Mouse (Mus musculus) liver, embryonic 16.5 days (tissue): Measurements from ENCODE around the gene Cdh11. TPM values are rescaled to one million over a fixed set of nuclear protein-coding genes. Genes with fewer than 3 reads are reported as not detected.

Experiments used
- ATAC-seq: fragments of 200-750 bp; cut with Nextera tagmentation; 2 replicates; pipeline ENCODE4 v1.8.0; 2017; ENCODE audit warnings: low read depth, mild to moderate bottlenecking, moderate number of reproducible peaks, moderate library complexity
- H3K27ac ChIP-seq: fragments of 300-500 bp; sonication (generic); 2 replicates; pipeline ENCODE4 v1.5.1; 2014; ENCODE audit warnings: mild to moderate bottlenecking, low read length
- H3K27me3 ChIP-seq: fragments of 300-500 bp; sonication (generic); 2 replicates; pipeline ENCODE4 v1.6.1; 2014; ENCODE audit warnings: low read depth, low read length, mixed read lengths; ENCODE audit not compliant: control insufficient read depth, insufficient read depth
- H3K36me3 ChIP-seq: fragments of 300-500 bp; sonication (generic); 2 replicates; pipeline ENCODE4 v1.6.1; 2014; ENCODE audit warnings: mild to moderate bottlenecking; ENCODE audit not compliant: control insufficient read depth, insufficient read depth
- H3K4me1 ChIP-seq: fragments of 300-500 bp; sonication (generic); 2 replicates; pipeline ENCODE4 v1.6.1; 2014; ENCODE audit warnings: low read depth, low read length, mixed read lengths; ENCODE audit not compliant: control insufficient read depth
- H3K4me2 ChIP-seq: fragments of 300-500 bp; sonication (generic); 2 replicates; pipeline ENCODE4 v1.6.1; 2014; ENCODE audit warnings: low read depth, low read length, mixed read lengths
- H3K4me3 ChIP-seq: fragments of 300-500 bp; sonication (generic); 2 replicates; pipeline ENCODE4 v1.5.1; 2014; ENCODE audit warnings: low read depth, mild to moderate bottlenecking, low read length
- H3K9ac ChIP-seq: fragments of 300-500 bp; sonication (generic); 2 replicates; pipeline ENCODE4 v1.6.1; 2014; ENCODE audit warnings: low read depth, low read length
- H3K9me3 ChIP-seq: fragments of 300-500 bp; sonication (generic); replicated peaks from 2 replicates; pipeline ENCODE4 v1.6.1; 2016; ENCODE audit warnings: low read length; ENCODE audit not compliant: control insufficient read depth
- WGBS: fragments of 180-500 bp; shearing (Covaris S2); extraction: QIAGEN DNeasy Blood & Tissue Kit; methylation state at CpG from one replicate; pipeline ENCODE4 v1.1.7; 2014; ENCODE audit not compliant: insufficient replicate concordance; 5-methylcytosine and 5-hydroxymethylcytosine counted together
- polyA plus RNA-seq: library from polyadenylated mRNA; unstranded; fragments of >200 nt; fragmentation: Nextera tagmentation; extraction: Ambion mirVana; gene quantifications from 2 replicates; pipeline ENCODE4 v1.2.1, GENCODE M21; 2015

The Cdh11 gene
- polyA plus RNA-seq, 1 experiment from 2014 or later: 1.5 TPM

GRCm38 (mm10) chr8:102774594-102774993, 10.8 kb downstream of the Cdh11 start:
- WGBS: 50% methylated on average over 1 of the region's 1 CpGs

GRCm38 (mm10) chr8:102771456-102771855, 14.0 kb downstream of the Cdh11 start:
- ATAC-seq: no peak
- H3K36me3 ChIP-seq: no peaks in the 10 kb centered on the region
- 72% methylated on average over 2 of the region's 2 CpGs for WGBS

More at GRCm38 (mm10) chr8:102774594-102774993, 10.8 kb downstream of the Cdh11 start:
- no peaks in the 10 kb centered on the region for H3K27me3 ChIP-seq
- no peak overlapping the region for H3K9ac ChIP-seq
- no peaks in the 10 kb centered on the region for H3K4me1 ChIP-seq
- H3K4me3 ChIP-seq: no peak overlapping the region
- H3K27ac ChIP-seq: no peak overlapping the region
- no peak overlapping the region for H3K4me2 ChIP-seq
- no peaks in the 10 kb centered on the region for H3K36me3 ChIP-seq
- H3K9me3 ChIP-seq: no peaks in the 10 kb centered on the region
- ATAC-seq: no peak

GRCm38 (mm10) chr8:102753839-102754238, 31.6 kb downstream of the Cdh11 start:
- Histone ChIP-seq H3K27me3 (no peaks in the 10 kb centered on the region), H3K4me2 (no peak overlapping the region), H3K36me3 (no peaks in the 10 kb centered on the region), H3K9me3 (no peaks in the 10 kb centered on the region), H3K4me3 (no peak overlapping the region), H3K4me1 (no peaks in the 10 kb centered on the region), H3K9ac (no peak overlapping the region), H3K27ac (no peak overlapping the region)
- 75% methylated on average over 5 of the region's 5 CpGs for WGBS
- no peak for ATAC-seq

More at GRCm38 (mm10) chr8:102771456-102771855, 14.0 kb downstream of the Cdh11 start:
- Histone ChIP-seq H3K4me1 (no peaks in the 10 kb centered on the region), H3K4me3 (no peak overlapping the region), H3K9ac (no peak overlapping the region), H3K27ac (no peak overlapping the region), H3K27me3 (no peaks in the 10 kb centered on the region), H3K4me2 (no peak overlapping the region), H3K9me3 (no peaks in the 10 kb centered on the region)

- H3K9ac ChIP-seq: no peak overlapping the region
- no peak overlapping the region for H3K4me2 ChIP-seq
- ATAC-seq: no peak
- 69% methylated on average over 3 of the region's 3 CpGs for WGBS
- H3K4me1 ChIP-seq: no peaks in the 10 kb centered on the region
- H3K9me3 ChIP-seq: no peaks in the 10 kb centered on the region
- H3K27ac ChIP-seq: no peak overlapping the region
- no peak overlapping the region for H3K4me3 ChIP-seq
- H3K36me3 ChIP-seq: no peaks in the 10 kb centered on the region
- H3K27me3 ChIP-seq: no peaks in the 10 kb centered on the region
Measured at GRCm38 (mm10) chr8:102742940-102743339, 42.5 kb downstream of the Cdh11 start.

GRCm38 (mm10) chr8:102742008-102742591, 43.3 kb downstream of the Cdh11 start:
- H3K27ac ChIP-seq: no peak overlapping the region
- no peaks in the 10 kb centered on the region for H3K4me1 ChIP-seq
- no peak overlapping the region for H3K9ac ChIP-seq
- H3K4me2 ChIP-seq: no peak overlapping the region
- no peak overlapping the region for H3K4me3 ChIP-seq
- no peak for ATAC-seq
- H3K27me3 ChIP-seq: no peaks in the 10 kb centered on the region
- 62% methylated on average over 5 of the region's 5 CpGs for WGBS
- H3K36me3 ChIP-seq: no peaks in the 10 kb centered on the region
- H3K9me3 ChIP-seq: no peaks in the 10 kb centered on the region

GRCm38 (mm10) chr8:102740963-102741362, 44.5 kb downstream of the Cdh11 start:
- 52% methylated on average over 4 of the region's 4 CpGs for WGBS
- no peaks in the 10 kb centered on the region for H3K4me1 ChIP-seq
- H3K4me3 ChIP-seq: no peak overlapping the region
- no peaks in the 10 kb centered on the region for H3K36me3 ChIP-seq
- H3K27ac ChIP-seq: no peak overlapping the region
- no peak overlapping the region for H3K4me2 ChIP-seq
- no peak for ATAC-seq
- H3K27me3 ChIP-seq: no peaks in the 10 kb centered on the region
- H3K9ac ChIP-seq: no peak overlapping the region
- H3K9me3 ChIP-seq: no peaks in the 10 kb centered on the region

GRCm38 (mm10) chr8:102738961-102739487, 46.4 kb downstream of the Cdh11 start:
- Histone ChIP-seq H3K27me3 (no peaks in the 10 kb centered on the region), H3K4me3 (no peak overlapping the region), H3K36me3 (no peaks in the 10 kb centered on the region), H3K27ac (no peak overlapping the region), H3K4me1 (no peaks in the 10 kb centered on the region), H3K9ac (no peak overlapping the region), H3K4me2 (no peak overlapping the region), H3K9me3 (no peaks in the 10 kb centered on the region)
- ATAC-seq: no peak
- WGBS: 66% methylated on average over 7 of the region's 7 CpGs

- 75% methylated on average over 7 of the region's 7 CpGs for WGBS
- Histone ChIP-seq H3K36me3 (no peaks in the 10 kb centered on the region), H3K27ac (no peak overlapping the region), H3K4me1 (no peaks in the 10 kb centered on the region), H3K27me3 (no peaks in the 10 kb centered on the region), H3K9me3 (no peaks in the 10 kb centered on the region), H3K4me3 (no peak overlapping the region), H3K9ac (no peak overlapping the region), H3K4me2 (no peak overlapping the region)
- ATAC-seq: no peak
Measured at GRCm38 (mm10) chr8:102738395-102738794, 47.0 kb downstream of the Cdh11 start.

- WGBS: 72% methylated on average over 1 of the region's 1 CpGs
- H3K4me3 ChIP-seq: no peak overlapping the region
- H3K27ac ChIP-seq: no peak overlapping the region
- ATAC-seq: no peak
- H3K4me1 ChIP-seq: no peaks in the 10 kb centered on the region
- H3K9me3 ChIP-seq: no peaks in the 10 kb centered on the region
- no peaks in the 10 kb centered on the region for H3K27me3 ChIP-seq
- no peak overlapping the region for H3K4me2 ChIP-seq
- H3K9ac ChIP-seq: no peak overlapping the region
- H3K36me3 ChIP-seq: no peaks in the 10 kb centered on the region
Measured at GRCm38 (mm10) chr8:102734419-102734818, 51.0 kb downstream of the Cdh11 start.
